Mouse (Mus musculus) E14TG2a.4 (cell line): ENCODE measurements around the gene Ywhab.

Experiments used
- CTCF ChIP-seq: conservative IDR thresholded peaks from 2 replicates; pipeline ENCODE4 v1.5.1; 2014; ENCODE audit warnings: low read length
- POU5F1 ChIP-seq: IDR thresholded peaks from 2 replicates; pipeline ENCODE4 v1.6.1; 2014; ENCODE audit warnings: low read length, borderline replicate concordance

DNA sequence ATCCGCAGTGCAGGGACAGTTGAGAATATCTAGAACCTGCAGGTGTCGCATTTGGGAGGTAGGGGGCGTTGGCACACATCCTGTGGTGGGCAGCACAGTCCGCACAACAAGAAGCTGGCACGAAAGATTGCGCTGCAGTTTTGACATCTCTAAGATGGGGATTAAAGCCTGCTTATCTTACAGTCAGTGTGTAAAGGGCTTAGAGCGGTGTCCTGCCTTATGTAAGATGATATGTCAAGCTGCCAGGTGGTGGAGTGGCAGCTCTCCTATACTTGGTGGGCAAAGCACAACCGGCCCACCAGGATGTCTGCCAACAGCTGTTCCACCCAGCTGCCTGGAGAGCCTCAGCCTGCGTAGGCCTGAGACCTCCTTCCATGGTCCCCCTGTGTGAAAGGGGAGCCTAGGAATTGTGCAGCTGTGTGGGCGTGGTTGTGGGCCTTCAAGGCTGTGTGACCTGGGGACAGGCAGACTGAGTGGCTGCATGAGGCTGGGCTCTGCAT lies 41.8 kb downstream of the Ywhab start:
- TF ChIP-seq CTCF (peak; percentile 21), POU5F1 (no peak)
